Mouse (Mus musculus): ENCODE data around the gene Cdh3.

DNA sequence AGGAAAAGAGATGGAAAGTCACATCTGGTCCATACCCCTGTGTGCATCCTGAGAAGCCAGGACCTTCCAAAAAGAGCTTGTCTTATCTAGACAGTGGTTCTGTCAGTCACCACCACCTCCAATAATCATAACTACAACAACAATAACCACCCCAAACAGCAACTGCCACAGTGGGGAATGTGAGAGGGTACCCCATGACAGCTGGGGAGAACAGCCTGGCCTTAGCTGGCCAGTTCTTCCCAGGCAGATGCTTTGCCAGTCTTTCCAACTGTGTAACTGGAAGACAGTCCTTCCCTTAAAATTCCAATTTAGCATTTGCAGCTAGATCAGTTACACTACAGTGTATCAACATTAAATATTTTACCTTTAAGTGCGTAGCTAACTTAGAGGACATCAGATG is 40.2 kb downstream of the Cdh3 start:
- TF ChIP-seq ZC3H11A (IDR thresholded peaks at IDR 0.05; ENCODE audit: low read depth, low read length) = no peak
- no peak for TF ChIP-seq CTCF (conservative IDR thresholded peaks at IDR 0.05 in 1 of 2, IDR thresholded peaks at IDR 0.05 in 1 of 2; ENCODE audit: low read depth in 2 of 2, low read length in 2 of 2)
- no peak for TF ChIP-seq POLR2AphosphoS2 (IDR thresholded peaks at IDR 0.05; ENCODE audit: low read depth, low read length)
- TF ChIP-seq RAD21 (IDR thresholded peaks at IDR 0.05; ENCODE audit: low read depth, low read length) = no peak
- no peak for TF ChIP-seq POLR2A (IDR thresholded peaks at IDR 0.05; ENCODE audit: low read depth, low read length)
- no peak for TF ChIP-seq MAX (IDR thresholded peaks at IDR 0.05; ENCODE audit: low read length)
- TF ChIP-seq MEF2A (IDR thresholded peaks at IDR 0.05; ENCODE audit: borderline replicate concordance, low read depth, low read length) = no peak
- TF ChIP-seq EP300 (IDR thresholded peaks at IDR 0.05; ENCODE audit: low read length) = no peak
- no peak for TF ChIP-seq ZMIZ1 (IDR thresholded peaks at IDR 0.05; ENCODE audit: low read depth, low read length)
- no peak for TF ChIP-seq TBP (conservative IDR thresholded peaks at IDR 0.05; ENCODE audit: low read depth, low read length)
- no peak for TF ChIP-seq NELFE (IDR thresholded peaks at IDR 0.05; ENCODE audit: low read depth, low read length)
- no peak for TF ChIP-seq HCFC1 (IDR thresholded peaks at IDR 0.05; ENCODE audit: low read depth, low read length)

Measured in CH12.LX (cell line).